Mouse (Mus musculus): ENCODE measurements around the gene Rbbp5.

DNA sequence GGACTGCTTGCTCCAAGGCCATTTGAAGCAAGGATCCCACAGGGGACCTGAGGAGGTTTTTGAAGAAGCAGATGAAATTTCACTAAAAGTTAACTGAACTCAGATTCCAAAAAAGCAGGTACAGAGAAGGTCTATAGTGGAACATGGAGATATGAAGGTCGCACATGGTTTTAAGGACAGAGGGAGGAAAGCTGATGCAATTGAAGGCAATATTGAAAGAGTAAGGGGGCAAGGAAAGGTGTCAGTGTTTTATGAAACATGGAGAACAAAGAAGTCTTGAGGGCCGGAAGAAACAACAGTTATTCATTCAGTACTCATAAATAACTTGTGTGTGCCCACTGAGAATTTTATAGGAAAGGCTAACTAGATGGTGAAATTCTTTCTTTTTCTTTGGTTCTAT is 4.5 kb downstream of the Rbbp5 start:
- no peak for TF ChIP-seq POLR2A (IDR thresholded peaks at IDR 0.05; ENCODE audit: low read depth, low read length)
- TF ChIP-seq CTCF (IDR thresholded peaks at IDR 0.05; ENCODE audit: borderline replicate concordance, insufficient read depth, low read length) = no peak
